Mouse (Mus musculus) heart, embryonic 11.5 days (tissue): ENCODE data around the gene Hadhb. TPM values are rescaled to one million over a fixed set of nuclear protein-coding genes. Genes with fewer than 3 reads are reported as not detected.

Experiments
- ATAC-seq: fragments of 200-750 bp; cut with Nextera tagmentation; replicated peaks from 2 replicates; pipeline ENCODE4 v1.8.0; 2017; ENCODE audit warnings: moderate library complexity; ENCODE audit not compliant: insufficient number of reproducible peaks, low FRiP score, low TSS enrichment
- H3K27ac ChIP-seq: fragments of 300-500 bp; sonication (generic); 2 replicates; pipeline ENCODE4 v1.5.1; 2014; ENCODE audit warnings: mild to moderate bottlenecking, low read depth, low read length
- H3K27me3 ChIP-seq: fragments of 300-500 bp; sonication (generic); 2 replicates; pipeline ENCODE4 v1.6.1; 2014; ENCODE audit warnings: mild to moderate bottlenecking, low read length, mixed read lengths; ENCODE audit not compliant: control insufficient read depth, insufficient read depth
- H3K36me3 ChIP-seq: fragments of 300-500 bp; sonication (generic); 2 replicates; pipeline ENCODE4 v1.6.1; 2014; ENCODE audit warnings: mild to moderate bottlenecking, low read length, moderate library complexity, mixed read lengths; ENCODE audit not compliant: control insufficient read depth, insufficient read depth
- H3K4me1 ChIP-seq: fragments of 300-500 bp; sonication (generic); 2 replicates; pipeline ENCODE4 v1.6.1; 2014; ENCODE audit warnings: low read length; ENCODE audit not compliant: control insufficient read depth, insufficient read depth
- H3K4me2 ChIP-seq: fragments of 300-500 bp; sonication (generic); 2 replicates; pipeline ENCODE4 v1.6.1; 2014; ENCODE audit warnings: mild to moderate bottlenecking, moderate library complexity
- H3K4me3 ChIP-seq: fragments of 300-500 bp; sonication (generic); 2 replicates; pipeline ENCODE4 v1.5.1; 2014; ENCODE audit warnings: low read depth, low read length
- H3K9ac ChIP-seq: fragments of 300-500 bp; sonication (generic); 2 replicates; pipeline ENCODE4 v1.6.1; 2014; ENCODE audit warnings: mild to moderate bottlenecking, low read depth, low read length, moderate library complexity
- H3K9me3 ChIP-seq: fragments of 300-500 bp; sonication (generic); replicated peaks from 2 replicates; pipeline ENCODE4 v1.6.1; 2016; ENCODE audit warnings: low read length; ENCODE audit not compliant: control insufficient read depth
- WGBS: fragments of 180-500 bp; shearing (Covaris S2); extraction: QIAGEN DNeasy Blood & Tissue Kit; methylation state at CpG from one replicate; pipeline ENCODE4 v1.1.7; 2014; ENCODE audit not compliant: insufficient replicate concordance; 5-methylcytosine and 5-hydroxymethylcytosine counted together
- polyA plus RNA-seq: library from polyadenylated mRNA; unstranded; fragments of >200 nt; fragmentation: Nextera tagmentation; extraction: Ambion mirVana; gene quantifications from 2 replicates; pipeline ENCODE4 v1.2.1, GENCODE M21; 2014

The Hadhb gene
- polyA plus RNA-seq, 1 experiment from 2014 or later: 268 TPM

GRCm38 (mm10) chr5:30137271-30137670, 17.8 kb upstream of the Hadhb start:
- WGBS: 91% methylated on average over 9 of the region's 9 CpGs
- H3K36me3 ChIP-seq: peaks cover 17% of the 10 kb centered on the region
- no peak overlapping the region for H3K4me2 ChIP-seq
- H3K4me1 ChIP-seq: no peaks in the 10 kb centered on the region
- no peaks in the 10 kb centered on the region for H3K27me3 ChIP-seq
- no peak for ATAC-seq
- no peak overlapping the region for H3K27ac ChIP-seq
- H3K9ac ChIP-seq: no peak overlapping the region
- no peaks in the 10 kb centered on the region for H3K9me3 ChIP-seq
- no peak overlapping the region for H3K4me3 ChIP-seq

DNA sequence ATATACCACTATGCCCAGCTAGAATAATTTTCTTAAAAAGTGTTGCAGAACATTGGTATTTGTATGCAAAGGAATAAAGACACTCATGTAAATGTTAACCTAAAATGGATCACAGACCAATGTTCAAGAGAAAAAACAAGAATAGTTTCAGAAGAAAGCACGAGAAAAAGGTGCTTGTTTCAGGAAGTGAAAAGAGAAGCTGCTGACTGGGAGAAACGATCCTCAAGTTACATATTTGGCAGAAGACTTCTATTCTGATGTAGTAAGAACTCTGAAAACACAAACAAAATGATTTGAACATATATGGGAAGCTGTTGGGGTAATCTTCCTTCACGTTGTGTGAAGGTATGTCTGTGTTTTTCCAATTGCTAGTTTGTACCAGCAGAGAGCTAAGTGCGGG, 16.9 kb upstream of the Hadhb start:
- no peak overlapping the region for H3K27ac ChIP-seq
- no peak overlapping the region for H3K4me3 ChIP-seq
- no peak overlapping the region for H3K9ac ChIP-seq
- H3K4me2 ChIP-seq: no peak overlapping the region
- ATAC-seq: no peak
- H3K27me3 ChIP-seq: no peaks in the 10 kb centered on the region
- no peaks in the 10 kb centered on the region for H3K9me3 ChIP-seq
- H3K36me3 ChIP-seq: peaks cover 14% of the 10 kb centered on the region
- no peaks in the 10 kb centered on the region for H3K4me1 ChIP-seq
- 88% methylated on average over 4 of the region's 4 CpGs for WGBS

- H3K27me3 ChIP-seq: no peaks in the 10 kb centered on the region
- no peak overlapping the region for H3K27ac ChIP-seq
- H3K4me2 ChIP-seq: no peak overlapping the region
- no peak overlapping the region for H3K4me3 ChIP-seq
- no peak for ATAC-seq
- H3K9ac ChIP-seq: no peak overlapping the region
- no peaks in the 10 kb centered on the region for H3K9me3 ChIP-seq
- H3K36me3 ChIP-seq: peaks cover 15% of the 10 kb centered on the region
- H3K4me1 ChIP-seq: no peaks in the 10 kb centered on the region
- 91% methylated on average over 6 of the region's 6 CpGs for WGBS
Observed at GRCm38 (mm10) chr5:30146526-30146925, 8.5 kb upstream of the Hadhb start.

DNA sequence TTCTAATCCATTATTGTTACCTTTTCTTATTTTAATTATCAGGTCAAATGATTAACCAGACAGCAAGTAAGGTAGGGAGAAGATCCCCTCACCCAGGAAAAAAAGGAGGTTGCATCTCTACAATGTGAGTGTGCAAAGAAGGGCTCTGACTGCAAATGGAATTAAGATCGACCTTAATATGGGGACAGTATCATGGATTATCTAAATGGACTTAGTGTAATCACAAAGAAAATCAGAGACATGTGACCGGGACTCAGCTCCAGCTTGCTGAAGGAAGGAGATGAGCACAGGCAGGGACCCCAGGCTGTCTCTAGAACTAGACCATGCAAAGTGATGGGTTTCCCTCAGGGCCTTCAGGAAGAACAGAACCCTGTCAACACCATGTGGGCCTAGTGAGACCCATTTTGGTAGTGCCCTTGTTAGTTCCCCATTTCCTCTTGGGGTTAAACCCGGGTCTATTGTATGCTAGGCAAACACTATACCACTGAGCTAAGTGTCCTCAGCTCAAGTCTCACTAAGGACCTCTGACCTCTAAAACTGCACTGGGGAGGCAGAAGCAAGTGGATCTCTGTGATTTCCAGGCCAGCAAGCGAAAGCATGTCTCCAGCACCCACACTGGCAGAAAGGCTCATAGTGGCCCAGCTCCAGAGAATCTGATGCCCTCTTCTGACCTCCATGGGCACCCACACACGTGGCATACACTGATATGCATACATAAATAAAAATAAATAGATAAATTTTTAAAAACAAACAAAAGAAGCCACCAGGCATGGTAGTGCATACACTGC, 6.7 kb upstream of the Hadhb start:
- H3K4me1 ChIP-seq: no peaks in the 10 kb centered on the region
- no peak for ATAC-seq
- H3K9me3 ChIP-seq: no peaks in the 10 kb centered on the region
- no peak overlapping the region for H3K27ac ChIP-seq
- no peak overlapping the region for H3K4me2 ChIP-seq
- H3K27me3 ChIP-seq: no peaks in the 10 kb centered on the region
- H3K4me3 ChIP-seq: no peak overlapping the region
- no peak overlapping the region for H3K9ac ChIP-seq
- peaks cover 15% of the 10 kb centered on the region for H3K36me3 ChIP-seq
- WGBS: 83% methylated on average over 5 of the region's 5 CpGs

DNA sequence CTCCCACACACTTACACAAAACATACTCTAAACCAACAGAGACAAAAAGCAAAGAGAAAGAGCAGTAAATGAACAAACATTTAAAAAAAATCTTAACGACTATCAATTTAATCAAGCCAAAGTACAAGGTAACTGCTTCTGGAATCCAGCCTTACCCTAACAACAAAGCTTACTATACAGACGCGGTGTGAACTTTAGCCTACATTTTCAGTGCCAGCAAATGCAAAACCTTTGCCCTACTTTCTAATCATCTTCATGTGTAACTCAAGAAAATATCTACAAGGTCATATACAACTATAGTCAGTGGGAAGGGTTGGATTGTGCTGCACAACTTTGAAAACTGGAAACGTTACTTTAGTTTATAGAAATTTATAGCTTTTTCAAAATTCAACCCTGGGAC, 3.0 kb upstream of the Hadhb start:
- H3K4me3 ChIP-seq: no peak overlapping the region
- no peaks in the 10 kb centered on the region for H3K27me3 ChIP-seq
- 79% methylated on average over 4 of the region's 4 CpGs for WGBS
- H3K27ac ChIP-seq: no peak overlapping the region
- H3K4me2 ChIP-seq: no peak overlapping the region
- H3K9ac ChIP-seq: no peak overlapping the region
- H3K9me3 ChIP-seq: no peaks in the 10 kb centered on the region
- no peak for ATAC-seq
- H3K4me1 ChIP-seq: peaks cover 5% of the 10 kb centered on the region; the same call in 1 of the 2 replicates
- H3K36me3 ChIP-seq: peaks cover 1% of the 10 kb centered on the region; the same call in 1 of the 2 replicates

GRCm38 (mm10) chr5:30152413-30152812, 2.6 kb upstream of the Hadhb start:
- H3K4me2 ChIP-seq: no peak overlapping the region

DNA sequence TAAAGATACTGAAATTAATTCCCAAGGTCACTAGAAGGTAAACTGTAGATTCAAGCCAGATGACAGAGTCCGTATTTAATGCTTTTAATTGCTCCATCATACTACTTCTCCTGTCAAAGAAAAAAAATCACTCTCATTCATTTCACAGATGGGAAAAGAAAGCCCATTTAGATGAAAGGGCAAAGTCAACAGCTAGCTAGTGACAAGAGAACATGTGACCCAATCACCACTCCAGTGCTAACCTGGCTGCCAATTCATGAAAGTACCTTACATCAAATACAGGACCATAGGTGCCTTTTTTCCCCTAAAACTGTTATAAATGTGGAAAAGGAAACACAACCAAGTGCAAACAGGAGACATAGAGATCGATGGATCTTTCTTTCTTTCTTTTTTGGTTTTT, 1.8 kb upstream of the Hadhb start:
- Histone ChIP-seq H3K27me3 (no peaks in the 10 kb centered on the region), H3K9me3 (no peaks in the 10 kb centered on the region), H3K4me1 (peaks cover 5% of the 10 kb centered on the region; the same call in 1 of the 2 replicates), H3K27ac (no peak overlapping the region), H3K9ac (no peak overlapping the region), H3K4me3 (no peak overlapping the region), H3K4me2 (no peak overlapping the region; the same call in 1 of the 2 replicates), H3K36me3 (no peaks in the 10 kb centered on the region)
- no peak for ATAC-seq
- WGBS: 86% methylated on average over 2 of the region's 2 CpGs

More at GRCm38 (mm10) chr5:30152413-30152812, 2.6 kb upstream of the Hadhb start:
- Histone ChIP-seq H3K36me3 (no peaks in the 10 kb centered on the region), H3K4me1 (peaks cover 5% of the 10 kb centered on the region; the same call in 1 of the 2 replicates), H3K27ac (no peak overlapping the region), H3K27me3 (no peaks in the 10 kb centered on the region), H3K4me3 (no peak overlapping the region), H3K9me3 (no peaks in the 10 kb centered on the region), H3K9ac (no peak overlapping the region)
- ATAC-seq: no peak
- 92% methylated on average over 1 of the region's 1 CpGs for WGBS

DNA sequence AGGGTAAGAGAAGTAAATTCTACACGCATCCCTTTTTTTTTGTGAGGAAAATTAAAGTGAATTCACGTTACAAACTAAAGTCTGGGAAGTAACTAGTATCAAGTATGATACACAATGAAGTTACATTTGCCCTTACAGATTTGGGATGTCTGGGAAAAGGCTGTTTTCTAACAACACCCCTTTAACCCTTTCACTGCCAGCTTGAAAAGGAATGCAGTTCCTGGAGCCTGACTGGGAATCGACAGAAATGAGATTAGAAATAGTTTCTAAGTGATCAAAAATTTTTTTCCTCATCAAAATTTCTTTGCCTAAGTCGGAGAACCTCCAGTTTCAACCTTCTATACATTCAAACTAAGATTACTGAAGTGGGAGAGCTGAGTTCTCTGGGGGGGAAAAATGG, 1.0 kb upstream of the Hadhb start:
- H3K9me3 ChIP-seq: no peaks in the 10 kb centered on the region
- H3K27me3 ChIP-seq: no peaks in the 10 kb centered on the region
- peak overlapping the region; percentile 79 for H3K4me3 ChIP-seq
- H3K9ac ChIP-seq: peak overlapping the region; percentile 93
- no peaks in the 10 kb centered on the region for H3K36me3 ChIP-seq
- 22% methylated on average over 4 of the region's 4 CpGs for WGBS
- peaks cover 5% of the 10 kb centered on the region; the same call in 1 of the 2 replicates for H3K4me1 ChIP-seq
- ATAC-seq: no peak
- no peak overlapping the region for H3K27ac ChIP-seq
- peak overlapping the region; percentile 85 for H3K4me2 ChIP-seq

- H3K36me3 ChIP-seq: no peaks in the 10 kb centered on the region
- H3K27ac ChIP-seq: peak overlapping the region; percentile 88
- H3K4me3 ChIP-seq: peak overlapping the region; percentile 79
- H3K9me3 ChIP-seq: no peaks in the 10 kb centered on the region
- peak overlapping the region; percentile 93 for H3K9ac ChIP-seq
- 0 out of 2 replicates have a peak, but pooled peaks have one; percentile 29 for ATAC-seq
- peaks cover 5% of the 10 kb centered on the region; the same call in 1 of the 2 replicates for H3K4me1 ChIP-seq
- peak overlapping the region; percentile 85 for H3K4me2 ChIP-seq
- WGBS: under 1% methylated on average over 31 of the region's 31 CpGs
- H3K27me3 ChIP-seq: no peaks in the 10 kb centered on the region
Observed at GRCm38 (mm10) chr5:30155395-30155792, 346 bp downstream of the Hadhb start.
